Mouse (Mus musculus) neural tube, postnatal 0 days (tissue): Measurements from ENCODE around the gene Tgm2. TPM values are rescaled to one million over a fixed set of nuclear protein-coding genes. Genes with fewer than 3 reads are reported as not detected.

Source experiments
- polyA plus RNA-seq: library from polyadenylated mRNA; unstranded; fragments of >200 nt; fragmentation: Nextera tagmentation; extraction: Ambion mirVana; gene quantifications from 2 replicates; pipeline ENCODE4 v1.2.1, GENCODE M21; 2015

The Tgm2 gene
- polyA plus RNA-seq: 8.6 and 8.9 TPM in 2 replicates

DNA sequence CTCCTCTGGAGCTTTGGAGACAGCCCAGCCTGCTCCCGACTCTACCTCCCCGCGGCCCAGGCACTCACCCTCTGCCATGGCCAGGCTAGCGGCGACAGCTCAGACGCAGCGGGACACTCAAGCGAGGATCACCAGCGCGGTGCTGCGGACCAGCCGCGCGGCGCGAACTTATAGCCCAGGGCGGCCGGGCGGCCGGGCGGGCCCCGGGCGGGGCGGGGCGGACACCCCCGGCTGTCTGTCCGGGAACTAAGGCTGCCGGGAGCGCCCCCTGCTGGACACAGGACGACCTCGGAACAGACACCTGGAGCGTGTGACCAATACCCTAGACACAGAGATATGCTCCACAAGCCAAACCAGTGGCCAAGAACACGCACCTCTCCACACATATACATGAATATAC is at the start of gene Tgm2:
TSS of gene Tgm2 (minus strand) at position 214 of the 400 bp plus-strand sequence.

Other genes starting within 250 kb of the Tgm2 start
- gene Vstm2l, start 231.8 kb downstream of the Tgm2 start, polyA plus RNA-seq: 73.3 and 81.2 TPM in 2 replicates
- gene Tti1, start 118.0 kb downstream of the Tgm2 start, polyA plus RNA-seq: 9.9 and 10.2 TPM in 2 replicates
- 22.4 and 23.2 TPM in 2 replicates for gene Rprd1b, start 117.9 kb downstream of the Tgm2 start, polyA plus RNA-seq
- gene D630003M21Rik, start 82.8 kb upstream of the Tgm2 start, polyA plus RNA-seq: 2.0 and 2.1 TPM in 2 replicates
- not detected in 2 replicates for gene Bpi, start 111.7 kb upstream of the Tgm2 start, polyA plus RNA-seq
- gene Lbp, start 160.1 kb upstream of the Tgm2 start, polyA plus RNA-seq: 10.2 and 15.3 TPM in 2 replicates
- gene Snhg11, start 229.2 kb upstream of the Tgm2 start, polyA plus RNA-seq: 703 and 881 TPM in 2 replicates